Mouse (Mus musculus) right cerebral cortex, postnatal 25 days (tissue): ENCODE measurements around the gene Sirt6.
"Not testable (repeated sequence)": the region's sequence is repeated elsewhere in the genome, so short reads cannot be mapped to it uniquely, and the experiment has no call there.

Source experiments
- DNase-seq: peaks from one replicate; pipeline ENCODE4 v3.0.0; 2022

Sirt6 gene

GRCm38 (mm10) chr10:81626994-81627835 lies at the start of gene Sirt6:
TSS of gene Sirt6 (minus strand) at chr10:81627797.
- DNase-seq, result peak; percentile 91

- no peak for DNase-seq
Observed at GRCm38 (mm10) chr10:81656174-81656573, 28.6 kb upstream of the Sirt6 start.

GRCm38 (mm10) chr10:81655178-81655577 lies 27.6 kb upstream of the Sirt6 start:
- DNase-seq, result no peak

- DNase-seq, result peak; percentile 83
Observed at GRCm38 (mm10) chr10:81648803-81649775, 21.5 kb upstream of the Sirt6 start, which contains the start of gene Gm10778. TSS of gene Gm10778 (plus strand) at chr10:81649059.

GRCm38 (mm10) chr10:81646015-81646555 lies 18.5 kb upstream of the Sirt6 start:
- DNase-seq, result no peak

GRCm38 (mm10) chr10:81645391-81645790 lies 17.8 kb upstream of the Sirt6 start:
- DNase-seq, result no peak

- no peak for DNase-seq
Observed at GRCm38 (mm10) chr10:81644716-81645115, 17.1 kb upstream of the Sirt6 start.

GRCm38 (mm10) chr10:81644162-81644561 lies 16.6 kb upstream of the Sirt6 start:
- DNase-seq, result no peak

- DNase-seq, result peak; percentile 97
Observed at GRCm38 (mm10) chr10:81643449-81644055, 16.0 kb upstream of the Sirt6 start.

GRCm38 (mm10) chr10:81642648-81643448 lies 15.3 kb upstream of the Sirt6 start:
- DNase-seq, result peak; percentile 30

GRCm38 (mm10) chr10:81641978-81642647 lies 14.5 kb upstream of the Sirt6 start:
- DNase-seq, result no peak

GRCm38 (mm10) chr10:81641566-81641965 lies 14.0 kb upstream of the Sirt6 start:
- no peak for DNase-seq

GRCm38 (mm10) chr10:81640825-81641224 lies 13.2 kb upstream of the Sirt6 start:
- DNase-seq, result not testable (repeated sequence)

GRCm38 (mm10) chr10:81638101-81638500 lies 10.5 kb upstream of the Sirt6 start:
- DNase-seq, result no peak

GRCm38 (mm10) chr10:81636338-81636737 lies 8.7 kb upstream of the Sirt6 start:
- DNase-seq, result no peak

- peak; percentile 83 for DNase-seq
Observed at GRCm38 (mm10) chr10:81633253-81634099, 5.9 kb upstream of the Sirt6 start.

GRCm38 (mm10) chr10:81628390-81628789 lies 793 bp upstream of the Sirt6 start, which contains the start of gene Ankrd24:
TSS of gene Ankrd24 (plus strand) at chr10:81628540.
- DNase-seq, result no peak

GRCm38 (mm10) chr10:81627836-81628220 lies 231 bp upstream of the Sirt6 start:
- no peak for DNase-seq

GRCm38 (mm10) chr10:81626101-81626993 lies 1.2 kb downstream of the Sirt6 start:
- DNase-seq, result no peak
